Mouse (Mus musculus) embryonic facial prominence, embryonic 13.5 days (tissue): ENCODE data around the gene Krt19. TPM values are rescaled to one million over a fixed set of nuclear protein-coding genes. Genes with fewer than 3 reads are reported as not detected.

Source experiments
- polyA plus RNA-seq: library from polyadenylated mRNA; unstranded; fragments of >200 nt; fragmentation: Nextera tagmentation; extraction: Ambion mirVana; gene quantifications from 2 replicates; pipeline ENCODE4 v1.2.1, GENCODE M21; 2015

The Krt19 gene
- polyA plus RNA-seq, 1 experiment from 2014 or later: 44.6 TPM

Other genes with a start within 250 kb of the Krt19 start
- gene Krtap31-1, start 240.7 kb downstream of the Krt19 start, polyA plus RNA-seq: not detected in 2 replicates
- gene Gm11565, start 233.9 kb downstream of the Krt19 start, polyA plus RNA-seq: not detected in 2 replicates
- not detected in 2 replicates for gene Krtap31-2, start 212.4 kb downstream of the Krt19 start, polyA plus RNA-seq
- not detected in 2 replicates for gene Krtap9-5, start 200.2 kb downstream of the Krt19 start, polyA plus RNA-seq
- gene Krtap29-1, start 169.6 kb downstream of the Krt19 start, polyA plus RNA-seq: not detected in 2 replicates
- not detected in 2 replicates for gene Krtap16-1, start 162.1 kb downstream of the Krt19 start, polyA plus RNA-seq
- gene Krtap17-1, start 154.7 kb downstream of the Krt19 start, polyA plus RNA-seq: 0.48 TPM in 2 replicates
- not detected in 2 replicates for gene Krt33a, start 132.5 kb downstream of the Krt19 start, polyA plus RNA-seq
- not detected in 2 replicates for gene Krt33b, start 118.8 kb downstream of the Krt19 start, polyA plus RNA-seq
- not detected in 2 replicates for gene Krt34, start 107.1 kb downstream of the Krt19 start, polyA plus RNA-seq
- not detected in 2 replicates for gene Krt31, start 98.1 kb downstream of the Krt19 start, polyA plus RNA-seq
- 0.36 and 0.70 TPM in 2 replicates for gene Krt32, start 60.4 kb downstream of the Krt19 start, polyA plus RNA-seq
- gene Krt35, start 52.4 kb downstream of the Krt19 start, polyA plus RNA-seq: 1.5 and 2.4 TPM in 2 replicates
- 0.15 TPM in 1 of 2 replicates, not detected in the other for gene Krt36, start 43.0 kb downstream of the Krt19 start, polyA plus RNA-seq
- gene Krt13, start 27.1 kb downstream of the Krt19 start, polyA plus RNA-seq: 1.1 and 2.2 TPM in 2 replicates
- 314 and 354 TPM in 2 replicates for gene Krt15, start 12.7 kb downstream of the Krt19 start, polyA plus RNA-seq
- not detected in 2 replicates for gene Krt9, start 44.6 kb upstream of the Krt19 start, polyA plus RNA-seq
- 574 and 670 TPM in 2 replicates for gene Krt14, start 58.9 kb upstream of the Krt19 start, polyA plus RNA-seq
- 0.33 and 0.45 TPM in 2 replicates for gene Krt16, start 100.2 kb upstream of the Krt19 start, polyA plus RNA-seq
- 161 and 186 TPM in 2 replicates for gene Krt17, start 112.4 kb upstream of the Krt19 start, polyA plus RNA-seq
- 0.20 and 0.25 TPM in 2 replicates for gene Krt42, start 121.2 kb upstream of the Krt19 start, polyA plus RNA-seq
- 1,424 and 1,667 TPM in 2 replicates for gene Eif1, start 171.2 kb upstream of the Krt19 start, polyA plus RNA-seq
- 1.2 TPM in 1 of 2 replicates, not detected in the other for gene Gast, start 185.7 kb upstream of the Krt19 start, polyA plus RNA-seq
- 5.9 and 7.6 TPM in 2 replicates for gene Hap1, start 207.5 kb upstream of the Krt19 start, polyA plus RNA-seq
- 104 TPM in 2 replicates for gene Jup, start 249.1 kb upstream of the Krt19 start, polyA plus RNA-seq